Mouse (Mus musculus): ENCODE results near the gene Spa17. TPM values are rescaled to one million over a fixed set of nuclear protein-coding genes. Genes with fewer than 3 reads are reported as not detected.

Spa17 gene
- polyA plus RNA-seq, 1 experiment from 2014 or later: 2.2 TPM

- TF ChIP-seq EP300 (IDR thresholded peaks at IDR 0.05; ENCODE audit: low read depth): no peak
- no peak for TF ChIP-seq CTCF (IDR thresholded peaks at IDR 0.05; ENCODE audit: low read depth)
- Histone ChIP-seq H3K9ac (replicated peaks) (no peak overlapping the region), H3K9me3 (ENCODE audit: low read length) (no peaks in the 10 kb centered on the region), H3K27ac (ENCODE audit: low read depth) (no peak overlapping the region), H3K36me3 (replicated peaks; ENCODE audit: insufficient read depth, low read length) (peaks cover under 1% of the 10 kb centered on the region; the same call in 1 of the 2 replicates), H3K4me2 (ENCODE audit: low read depth, low read length) (no peak overlapping the region), H3K4me3 (ENCODE audit: low read depth, low read length) (no peak overlapping the region), H3K4me1 (ENCODE audit: insufficient read depth) (no peaks in the 10 kb centered on the region), H3K27me3 (ENCODE audit: insufficient read depth, low read length) (no peaks in the 10 kb centered on the region)
- DNase-seq: no peak
- WGBS (ENCODE audit: insufficient replicate concordance): 77% methylated on average over 3 of the region's 3 CpGs
- no peak for ATAC-seq
Measured at GRCm38 (mm10) chr9:37625129-37625528, 11.6 kb upstream of the Spa17 start.

DNA sequence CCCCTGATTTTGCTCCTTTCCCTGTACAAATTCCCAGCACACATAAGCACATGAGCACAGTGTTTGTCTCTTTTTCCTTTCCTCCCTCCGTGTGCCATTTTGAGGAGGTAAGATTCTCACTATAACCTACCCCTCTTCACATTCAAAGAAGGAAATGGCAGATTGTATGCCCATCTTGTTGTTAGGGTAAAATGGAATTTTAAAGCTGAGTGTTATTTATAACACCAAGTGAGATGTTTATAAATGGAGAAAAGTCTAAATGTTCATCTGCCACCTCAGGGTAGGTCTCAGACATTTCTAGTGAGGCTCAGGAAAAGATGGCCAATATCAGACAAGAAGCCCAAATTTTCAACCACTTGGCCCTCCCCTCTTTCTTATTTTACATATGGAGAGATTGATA, 11.0 kb upstream of the Spa17 start:
- Histone ChIP-seq H3K9ac (replicated peaks) (no peak overlapping the region), H3K4me3 (ENCODE audit: low read depth, low read length) (no peak overlapping the region), H3K27me3 (ENCODE audit: insufficient read depth, low read length) (no peaks in the 10 kb centered on the region), H3K36me3 (replicated peaks; ENCODE audit: insufficient read depth, low read length) (peaks cover 3% of the 10 kb centered on the region; the same call in 1 of the 2 replicates), H3K27ac (ENCODE audit: low read depth) (no peak overlapping the region), H3K4me2 (ENCODE audit: low read depth, low read length) (no peak overlapping the region), H3K9me3 (ENCODE audit: low read length) (no peaks in the 10 kb centered on the region), H3K4me1 (ENCODE audit: insufficient read depth) (no peaks in the 10 kb centered on the region)
- TF ChIP-seq EP300 (IDR thresholded peaks at IDR 0.05; ENCODE audit: low read depth): no peak
- DNase-seq: no peak
- 88% methylated on average over 1 of the region's 1 CpGs for WGBS (ENCODE audit: insufficient replicate concordance)
- no peak for ATAC-seq

GRCm38 (mm10) chr9:37623981-37624380, 10.5 kb upstream of the Spa17 start:
- H3K4me2 ChIP-seq (ENCODE audit: low read depth, low read length): no peak overlapping the region
- ATAC-seq: no peak
- H3K4me1 ChIP-seq (ENCODE audit: insufficient read depth): no peaks in the 10 kb centered on the region
- H3K27ac ChIP-seq (ENCODE audit: low read depth): no peak overlapping the region
- H3K27me3 ChIP-seq (ENCODE audit: insufficient read depth, low read length): no peaks in the 10 kb centered on the region
- WGBS (ENCODE audit: insufficient replicate concordance): 81% methylated on average over 3 of the region's 3 CpGs
- H3K9ac ChIP-seq (replicated peaks): no peak overlapping the region
- DNase-seq: no peak
- H3K9me3 ChIP-seq (ENCODE audit: low read length): no peaks in the 10 kb centered on the region
- H3K36me3 ChIP-seq (replicated peaks; ENCODE audit: insufficient read depth, low read length): peaks cover 3% of the 10 kb centered on the region; the same call in 1 of the 2 replicates
- H3K4me3 ChIP-seq (ENCODE audit: low read depth, low read length): no peak overlapping the region
- TF ChIP-seq CTCF (IDR thresholded peaks at IDR 0.05; ENCODE audit: low read depth): no peak
- TF ChIP-seq EP300 (IDR thresholded peaks at IDR 0.05; ENCODE audit: low read depth): no peak

GRCm38 (mm10) chr9:37621290-37621689, 7.8 kb upstream of the Spa17 start:
- Histone ChIP-seq H3K36me3 (replicated peaks; ENCODE audit: insufficient read depth, low read length) (peaks cover 3% of the 10 kb centered on the region; the same call in 1 of the 2 replicates), H3K4me1 (ENCODE audit: insufficient read depth) (no peaks in the 10 kb centered on the region), H3K9me3 (ENCODE audit: low read length) (no peaks in the 10 kb centered on the region), H3K4me3 (ENCODE audit: low read depth, low read length) (no peak overlapping the region), H3K27me3 (ENCODE audit: insufficient read depth, low read length) (no peaks in the 10 kb centered on the region), H3K9ac (replicated peaks) (no peak overlapping the region), H3K4me2 (ENCODE audit: low read depth, low read length) (no peak overlapping the region), H3K27ac (ENCODE audit: low read depth) (no peak overlapping the region)
- TF ChIP-seq CTCF (IDR thresholded peaks at IDR 0.05; ENCODE audit: low read depth) (no peak), EP300 (IDR thresholded peaks at IDR 0.05; ENCODE audit: low read depth) (no peak)
- no peak for ATAC-seq
- 88% methylated on average over 6 of the region's 6 CpGs for WGBS (ENCODE audit: insufficient replicate concordance)
- no peak for DNase-seq

GRCm38 (mm10) chr9:37616770-37617169, 3.2 kb upstream of the Spa17 start:
- DNase-seq: peak; percentile 31
- no peak overlapping the region for H3K9ac ChIP-seq (replicated peaks)
- WGBS (ENCODE audit: insufficient replicate concordance): 53% methylated on average over 2 of the region's 2 CpGs
- H3K27ac ChIP-seq (ENCODE audit: low read depth): no peak overlapping the region
- H3K4me3 ChIP-seq (ENCODE audit: low read depth, low read length): no peak overlapping the region
- no peaks in the 10 kb centered on the region for H3K9me3 ChIP-seq (ENCODE audit: low read length)
- H3K4me1 ChIP-seq (ENCODE audit: insufficient read depth): peaks cover 13% of the 10 kb centered on the region
- no peak for ATAC-seq
- no peaks in the 10 kb centered on the region for H3K27me3 ChIP-seq (ENCODE audit: insufficient read depth, low read length)
- H3K4me2 ChIP-seq (ENCODE audit: low read depth, low read length): no peak overlapping the region
- TF ChIP-seq CTCF (IDR thresholded peaks at IDR 0.05; ENCODE audit: low read depth): peak; percentile 87
- no peak for TF ChIP-seq EP300 (IDR thresholded peaks at IDR 0.05; ENCODE audit: low read depth)
- 0 out of 2 replicates have a peak, but pooled peaks cover 3% of the 10 kb centered on the region for H3K36me3 ChIP-seq (replicated peaks; ENCODE audit: insufficient read depth, low read length)

DNA sequence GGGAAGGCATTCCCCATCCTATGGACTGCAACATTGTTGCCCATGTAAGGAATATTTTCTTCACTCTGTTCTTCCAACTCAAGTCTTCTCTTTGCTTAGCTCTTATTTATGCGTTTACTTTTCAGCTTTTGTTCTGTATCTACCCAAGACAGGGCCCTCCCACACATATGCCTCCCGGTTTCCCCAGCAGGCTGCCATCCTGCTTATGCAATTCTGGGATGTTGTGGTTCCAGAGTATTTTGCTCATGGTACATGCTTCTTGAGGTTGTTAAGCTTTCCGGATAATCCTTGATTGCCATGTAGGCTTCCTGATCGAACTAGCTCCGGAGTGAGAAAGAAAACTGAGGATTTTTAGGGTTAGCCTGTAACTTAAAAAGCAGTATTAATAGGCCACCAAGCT, 1.7 kb upstream of the Spa17 start:
- no peak for ATAC-seq
- Histone ChIP-seq H3K27ac (ENCODE audit: low read depth) (no peak overlapping the region), H3K9ac (replicated peaks) (no peak overlapping the region), H3K4me3 (ENCODE audit: low read depth, low read length) (no peak overlapping the region), H3K9me3 (ENCODE audit: low read length) (no peaks in the 10 kb centered on the region), H3K4me1 (ENCODE audit: insufficient read depth) (peaks cover 13% of the 10 kb centered on the region), H3K27me3 (ENCODE audit: insufficient read depth, low read length) (no peaks in the 10 kb centered on the region), H3K36me3 (replicated peaks; ENCODE audit: insufficient read depth, low read length) (0 out of 2 replicates have a peak, but pooled peaks cover 3% of the 10 kb centered on the region), H3K4me2 (ENCODE audit: low read depth, low read length) (no peak overlapping the region)
- WGBS (ENCODE audit: insufficient replicate concordance): 76% methylated on average over 5 of the region's 5 CpGs
- no peak for DNase-seq
- TF ChIP-seq CTCF (IDR thresholded peaks at IDR 0.05; ENCODE audit: low read depth) (no peak), EP300 (IDR thresholded peaks at IDR 0.05; ENCODE audit: low read depth) (no peak)

DNA sequence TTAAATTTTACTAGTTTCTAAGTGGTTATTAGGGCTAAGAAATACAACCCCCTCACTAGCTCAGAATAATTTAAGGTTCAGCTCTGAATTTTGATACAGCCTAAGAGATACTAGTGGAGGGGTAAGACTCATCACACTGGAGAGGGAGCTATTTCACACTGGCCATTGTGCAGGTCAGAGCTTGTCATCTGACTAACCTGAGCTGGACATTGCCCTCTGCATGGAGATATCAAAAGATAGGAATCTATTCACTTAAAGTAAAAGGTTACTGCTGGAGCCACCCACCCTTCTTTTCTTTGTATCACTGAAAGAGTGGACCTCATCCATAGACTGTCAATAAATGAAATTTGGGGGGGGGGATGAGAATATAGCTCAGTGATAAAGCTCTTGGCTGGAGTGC, 794 bp upstream of the Spa17 start:
- Histone ChIP-seq H3K36me3 (replicated peaks; ENCODE audit: insufficient read depth, low read length) (no peaks in the 10 kb centered on the region), H3K9me3 (ENCODE audit: low read length) (no peaks in the 10 kb centered on the region), H3K4me1 (ENCODE audit: insufficient read depth) (peaks cover 13% of the 10 kb centered on the region), H3K4me2 (ENCODE audit: low read depth, low read length) (peak overlapping the region; percentile 79), H3K9ac (replicated peaks) (no peak overlapping the region; the same call in 1 of the 2 replicates), H3K27ac (ENCODE audit: low read depth) (peak overlapping the region; percentile 63; the same call in 1 of the 2 replicates), H3K4me3 (ENCODE audit: low read depth, low read length) (no peak overlapping the region), H3K27me3 (ENCODE audit: insufficient read depth, low read length) (no peaks in the 10 kb centered on the region)
- ATAC-seq: no peak
- no peak for TF ChIP-seq CTCF (IDR thresholded peaks at IDR 0.05; ENCODE audit: low read depth)
- no peak for TF ChIP-seq EP300 (IDR thresholded peaks at IDR 0.05; ENCODE audit: low read depth)
- DNase-seq: no peak
